In the genomic region with DNA sequence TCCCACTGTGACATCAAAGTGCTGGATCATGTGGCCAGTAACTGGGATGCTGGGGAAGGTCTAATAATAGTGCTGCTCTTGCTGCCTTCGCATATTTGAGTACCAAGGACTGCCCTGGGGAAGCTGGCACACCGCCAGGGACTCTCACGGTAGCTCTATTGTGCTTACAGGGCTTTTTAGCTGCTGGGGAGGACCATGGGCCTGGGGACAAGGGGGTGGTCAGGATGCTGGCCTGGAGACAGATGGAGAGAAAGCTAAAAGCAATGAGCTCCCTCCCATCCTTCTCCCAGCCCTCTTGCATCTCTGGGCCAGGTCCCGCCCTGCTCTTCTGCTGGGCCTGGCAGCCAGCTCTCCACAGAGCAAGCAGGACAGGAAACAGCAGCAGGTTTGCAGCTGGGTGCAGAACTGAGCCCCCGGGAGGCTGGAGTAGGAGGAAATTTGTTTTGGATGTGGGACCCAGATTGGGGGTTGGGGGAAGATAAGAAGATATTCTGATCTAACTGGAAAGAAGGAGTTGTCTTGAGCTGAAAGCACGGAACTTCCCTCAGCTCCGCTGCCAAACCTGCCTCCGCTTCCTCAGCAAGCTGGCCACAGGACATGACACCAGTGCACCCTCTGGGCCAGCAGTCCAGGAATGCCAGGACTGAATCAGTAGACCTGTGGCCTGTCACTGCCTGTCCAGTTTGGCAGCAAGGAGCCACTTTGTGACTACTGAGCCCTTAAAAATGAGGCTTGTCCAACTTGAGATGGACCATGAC, we compare ENCODE assay signal across 8 mouse cellular contexts.
DNase-seq lines count a peak whose midpoint lies in the region; ATAC-seq lines count a peak whose summit lies in the region.

No protein-coding gene starts in this region.

- 33% methylated on average over 8 of the region's 8 CpGs for WGBS in embryonic facial prominence, embryonic 14.5 days

- no peaks in the 10 kb centered on the region for H3K36me3 ChIP-seq in embryonic facial prominence, embryonic 14.5 days (ENCODE audit: control insufficient read depth, insufficient read depth, low read length)

- H3K9me3 ChIP-seq in embryonic facial prominence, embryonic 14.5 days (ENCODE audit: control insufficient read depth, low read length): no peaks in the 10 kb centered on the region

- no peak overlapping the region for H3K4me2 ChIP-seq in embryonic facial prominence, embryonic 14.5 days (ENCODE audit: low read depth, low read length)

- H3K27ac ChIP-seq in embryonic facial prominence, embryonic 14.5 days (replicated peaks; ENCODE audit: low read depth, low read length): peak overlapping the region; percentile 67

- DNase-seq in layer of hippocampus, adult 11-12 months (ENCODE audit: low spot score): peak; percentile 46
- DNase-seq in layer of hippocampus, adult 9-10 months (ENCODE audit: low spot score): no peak
- peak; percentile 86 for DNase-seq in embryonic facial prominence, embryonic 14.5 days (ENCODE audit: low spot score)
- peak; percentile 55 for DNase-seq in heart, adult 8-10 months (ENCODE audit: low spot score)
- peak; percentile 55 to 60 for DNase-seq in kidney, postnatal 25 days
- DNase-seq in lung, postnatal 10 days: peak; percentile 75
- peak; percentile 26 for DNase-seq in right cerebral cortex, adult 18-20 months

- H3K27me3 ChIP-seq in embryonic facial prominence, embryonic 14.5 days (replicated peaks; ENCODE audit: control insufficient read depth, insufficient read depth, low read length): no peaks in the 10 kb centered on the region

- H3K9ac ChIP-seq in embryonic facial prominence, embryonic 14.5 days (ENCODE audit: low read depth, low read length): no peak overlapping the region

- peak; percentile 71 for ATAC-seq in embryonic facial prominence, embryonic 14.5 days (ENCODE audit: low read depth)
- no peak for ATAC-seq in megakaryocyte, adult 5-6 weeks (ENCODE audit: poor library complexity, severe bottlenecking)

- no peak overlapping the region for H3K4me3 ChIP-seq in embryonic facial prominence, embryonic 14.5 days (ENCODE audit: low read depth, low read length)

- peaks cover 17% of the 10 kb centered on the region for H3K4me1 ChIP-seq in embryonic facial prominence, embryonic 14.5 days (ENCODE audit: control insufficient read depth, insufficient read depth, low read length)
